Mouse (Mus musculus) lung, embryonic 16.5 days (tissue): ENCODE results near the gene Mrpl23. TPM values are rescaled to one million over a fixed set of nuclear protein-coding genes. Genes with fewer than 3 reads are reported as not detected.

Source experiments
- ATAC-seq: fragments of 200-750 bp; cut with Nextera tagmentation; 2 replicates; pipeline ENCODE4 v1.8.0; 2017; ENCODE audit warnings: low read depth, mild to moderate bottlenecking, moderate library complexity
- H3K27ac ChIP-seq: fragments of 300-500 bp; sonication (generic); 2 replicates; pipeline ENCODE4 v1.5.1; 2014; ENCODE audit warnings: mild to moderate bottlenecking, control low read depth, low read length
- H3K27me3 ChIP-seq: fragments of 300-500 bp; sonication (generic); 2 replicates; pipeline ENCODE4 v1.6.1; 2014; ENCODE audit warnings: low read depth, low read length, mixed read lengths; ENCODE audit not compliant: control insufficient read depth, insufficient read depth
- H3K36me3 ChIP-seq: fragments of 300-500 bp; sonication (generic); 2 replicates; pipeline ENCODE4 v1.6.1; 2014; ENCODE audit warnings: low read length; ENCODE audit not compliant: control insufficient read depth, insufficient read depth
- H3K4me1 ChIP-seq: fragments of 300-500 bp; sonication (generic); replicated peaks from 2 replicates; pipeline ENCODE4 v1.6.1; 2014; ENCODE audit warnings: low read length, mixed read lengths; ENCODE audit not compliant: control insufficient read depth, insufficient read depth
- H3K4me2 ChIP-seq: fragments of 300-500 bp; sonication (generic); 2 replicates; pipeline ENCODE4 v1.6.1; 2014; ENCODE audit warnings: low read depth, low read length, control low read depth
- H3K4me3 ChIP-seq: fragments of 300-500 bp; sonication (generic); 2 replicates; pipeline ENCODE4 v1.5.1; 2014; ENCODE audit warnings: mild to moderate bottlenecking, low read length, control low read depth
- H3K9ac ChIP-seq: fragments of 300-500 bp; sonication (generic); 2 replicates; pipeline ENCODE4 v1.6.1; 2014; ENCODE audit warnings: low read length, control low read depth
- H3K9me3 ChIP-seq: fragments of 300-500 bp; sonication (generic); 2 replicates; pipeline ENCODE4 v1.6.1; 2016; ENCODE audit warnings: low read length; ENCODE audit not compliant: control insufficient read depth
- WGBS: fragments of 180-500 bp; shearing (Covaris S2); extraction: QIAGEN DNeasy Blood & Tissue Kit; methylation state at CpG from one replicate; pipeline ENCODE4 v1.1.7; 2014; 5-methylcytosine and 5-hydroxymethylcytosine counted together
- polyA plus RNA-seq: library from polyadenylated mRNA; unstranded; fragments of >200 nt; fragmentation: Nextera tagmentation; extraction: Ambion mirVana; gene quantifications from 2 replicates; pipeline ENCODE4 v1.2.1, GENCODE M21; 2015

Mrpl23 gene
- polyA plus RNA-seq, 1 experiment from 2014 or later = 22.4 TPM

- 87% methylated on average over 2 of the region's 2 CpGs for WGBS
These were observed 34.7 kb upstream of the Mrpl23 start for GRCm38 (mm10) chr7:142497775-142498174.

GRCm38 (mm10) chr7:142498575-142498974 lies 33.9 kb upstream of the Mrpl23 start, which contains the start of gene Tnnt3:
Gene Tnnt3 (plus strand): TSS chr7:142498836.
- Histone ChIP-seq H3K9me3 (no peaks in the 10 kb centered on the region), H3K9ac (no peak within 1 kb of the TSS), H3K4me2 (no peak within 1 kb of the TSS), H3K36me3 (0 out of 2 replicates have a peak, but pooled peaks cover 4% of the 10 kb centered on the region), H3K27me3 (no peaks in the 10 kb centered on the region), H3K27ac (no peak within 1 kb of the TSS), H3K4me1 (no peaks in the 10 kb centered on the region; the same call in 1 of the 2 replicates), H3K4me3 (no peak within 1 kb of the TSS)
- 87% methylated on average over 2 of the region's 2 CpGs for WGBS
- peak; percentile 28; the same call in 1 of the 2 replicates for ATAC-seq

More at GRCm38 (mm10) chr7:142497775-142498174, 34.7 kb upstream of the Mrpl23 start:
- Histone ChIP-seq H3K9ac (no peak overlapping the region), H3K27me3 (no peaks in the 10 kb centered on the region), H3K4me3 (no peak overlapping the region), H3K36me3 (0 out of 2 replicates have a peak, but pooled peaks cover 4% of the 10 kb centered on the region), H3K27ac (no peak overlapping the region), H3K4me1 (no peaks in the 10 kb centered on the region; the same call in 1 of the 2 replicates), H3K9me3 (no peaks in the 10 kb centered on the region), H3K4me2 (no peak overlapping the region)
- ATAC-seq = peak; percentile 56; the same call in 1 of the 2 replicates

GRCm38 (mm10) chr7:142499010-142499721 lies 33.3 kb upstream of the Mrpl23 start:
- Histone ChIP-seq H3K4me1 (no peaks in the 10 kb centered on the region; the same call in 1 of the 2 replicates), H3K27me3 (no peaks in the 10 kb centered on the region), H3K27ac (no peak overlapping the region), H3K9me3 (no peaks in the 10 kb centered on the region), H3K4me2 (no peak overlapping the region), H3K4me3 (no peak overlapping the region), H3K9ac (no peak overlapping the region), H3K36me3 (0 out of 2 replicates have a peak, but pooled peaks cover 4% of the 10 kb centered on the region)
- ATAC-seq = no peak; the same call in 1 of the 2 replicates
- 45% methylated on average over 5 of the region's 5 CpGs for WGBS

GRCm38 (mm10) chr7:142500032-142500431 lies 32.5 kb upstream of the Mrpl23 start:
- Histone ChIP-seq H3K4me2 (no peak overlapping the region), H3K36me3 (no peaks in the 10 kb centered on the region), H3K27me3 (no peaks in the 10 kb centered on the region), H3K27ac (no peak overlapping the region), H3K4me3 (no peak overlapping the region), H3K4me1 (no peaks in the 10 kb centered on the region; the same call in 1 of the 2 replicates), H3K9ac (no peak overlapping the region), H3K9me3 (no peaks in the 10 kb centered on the region)
- WGBS = 73% methylated on average over 1 of the region's 1 CpGs
- no peak for ATAC-seq

- Histone ChIP-seq H3K36me3 (no peaks in the 10 kb centered on the region), H3K9me3 (no peaks in the 10 kb centered on the region), H3K9ac (no peak overlapping the region), H3K4me2 (no peak overlapping the region), H3K4me3 (no peak overlapping the region), H3K27ac (no peak overlapping the region), H3K27me3 (no peaks in the 10 kb centered on the region), H3K4me1 (peaks cover 10% of the 10 kb centered on the region)
- 76% methylated on average over 4 of the region's 4 CpGs for WGBS
- ATAC-seq = no peak
These were observed 29.3 kb upstream of the Mrpl23 start for GRCm38 (mm10) chr7:142503206-142503605.

GRCm38 (mm10) chr7:142505942-142506341 lies 26.5 kb upstream of the Mrpl23 start:
- peaks cover 26% of the 10 kb centered on the region for H3K4me1 ChIP-seq
- ATAC-seq = 0 out of 2 replicates have a peak, but pooled peaks have one; percentile 6
- no peaks in the 10 kb centered on the region for H3K27me3 ChIP-seq
- no peaks in the 10 kb centered on the region for H3K36me3 ChIP-seq
- H3K9me3 ChIP-seq = no peaks in the 10 kb centered on the region
- H3K4me3 ChIP-seq = no peak overlapping the region
- H3K9ac ChIP-seq = peak overlapping the region; percentile 23; the same call in 1 of the 2 replicates
- no peak overlapping the region for H3K4me2 ChIP-seq
- 30% methylated on average over 2 of the region's 2 CpGs for WGBS
- H3K27ac ChIP-seq = no peak overlapping the region

GRCm38 (mm10) chr7:142506501-142506900 lies 26.0 kb upstream of the Mrpl23 start:
- H3K4me1 ChIP-seq = peaks cover 26% of the 10 kb centered on the region

DNA sequence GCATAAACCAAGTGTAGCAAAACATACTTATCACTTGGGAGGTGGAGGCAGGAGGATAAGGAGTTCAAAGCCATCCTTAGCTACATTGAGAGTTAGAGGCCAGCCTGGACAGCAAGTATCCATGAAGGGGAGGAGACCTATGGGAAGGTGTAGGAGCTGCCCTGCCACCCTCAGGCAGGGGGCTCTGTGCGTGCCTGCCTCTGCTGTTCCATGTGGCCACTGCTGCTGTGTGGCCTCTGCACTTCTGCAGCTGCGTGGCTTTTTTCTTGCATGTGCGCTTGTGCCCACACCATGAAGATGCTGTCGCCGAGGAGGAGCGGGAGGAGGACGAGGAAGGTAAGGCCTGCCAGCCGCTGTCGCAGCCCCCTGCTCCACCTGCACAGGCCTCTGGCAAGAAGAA lies 25.0 kb upstream of the Mrpl23 start:
- no peak overlapping the region for H3K4me3 ChIP-seq
- H3K9ac ChIP-seq = no peak overlapping the region
- no peaks in the 10 kb centered on the region for H3K36me3 ChIP-seq
- no peaks in the 10 kb centered on the region for H3K9me3 ChIP-seq
- no peak for ATAC-seq
- H3K4me1 ChIP-seq = peaks cover 26% of the 10 kb centered on the region
- WGBS = 94% methylated on average over 9 of the region's 9 CpGs
- H3K4me2 ChIP-seq = no peak overlapping the region
- no peaks in the 10 kb centered on the region for H3K27me3 ChIP-seq
- no peak overlapping the region for H3K27ac ChIP-seq

More at GRCm38 (mm10) chr7:142506501-142506900, 26.0 kb upstream of the Mrpl23 start:
- ATAC-seq = peak; percentile 54
- H3K36me3 ChIP-seq = no peaks in the 10 kb centered on the region
- H3K4me2 ChIP-seq = no peak overlapping the region
- H3K9ac ChIP-seq = 0 out of 2 replicates have a peak overlapping the region, but pooled peaks have one; percentile 9
- no peak overlapping the region for H3K27ac ChIP-seq
- 28% methylated on average over 4 of the region's 4 CpGs for WGBS
- H3K27me3 ChIP-seq = no peaks in the 10 kb centered on the region
- no peak overlapping the region for H3K4me3 ChIP-seq
- no peaks in the 10 kb centered on the region for H3K9me3 ChIP-seq

- Histone ChIP-seq H3K9me3 (no peaks in the 10 kb centered on the region), H3K4me1 (peaks cover 26% of the 10 kb centered on the region), H3K9ac (no peak overlapping the region), H3K27ac (peak overlapping the region; percentile 91; the same call in 1 of the 2 replicates), H3K4me2 (no peak overlapping the region), H3K27me3 (no peaks in the 10 kb centered on the region), H3K4me3 (no peak overlapping the region), H3K36me3 (no peaks in the 10 kb centered on the region)
- ATAC-seq = no peak
- WGBS = 20% methylated on average over 14 of the region's 14 CpGs
These were observed 23.0 kb upstream of the Mrpl23 start for GRCm38 (mm10) chr7:142509518-142509917.
